Mouse (Mus musculus) 3134 (cell line): ENCODE results near the gene Srp14.

Source experiments
- DNase-seq: peaks from one replicate; pipeline ENCODE4 v3.0.0-alpha.2; 2011; ENCODE audit warnings: low spot score; ENCODE audit not compliant: insufficient read length; ENCODE audit errors: extremely low read depth

The Srp14 gene

GRCm38 (mm10) chr2:118442723-118443122, 36.8 kb downstream of the Srp14 start:
- DNase-seq: no peak

- DNase-seq: no peak
Observed at GRCm38 (mm10) chr2:118442172-118442571, 37.3 kb downstream of the Srp14 start.

GRCm38 (mm10) chr2:118431589-118431988, 47.9 kb downstream of the Srp14 start:
- no peak for DNase-seq

GRCm38 (mm10) chr2:118430630-118431029, 48.9 kb downstream of the Srp14 start:
- peak; percentile 16 for DNase-seq

- DNase-seq: no peak
Observed at GRCm38 (mm10) chr2:118429297-118429696, 50.2 kb downstream of the Srp14 start.

- no peak for DNase-seq
Observed at GRCm38 (mm10) chr2:118428296-118428695, 51.2 kb downstream of the Srp14 start.
